Mouse (Mus musculus): ENCODE data around the gene Doc2b. TPM values are rescaled to one million over a fixed set of nuclear protein-coding genes. Genes with fewer than 3 reads are reported as not detected.

The Doc2b gene
- total RNA-seq, 2 experiments from 2014 or later, result not detected

GRCm38 (mm10) chr11:75794602-75795320, 1.1 kb downstream of the Doc2b start:
- no peak for ATAC-seq (replicated peaks; ENCODE audit: low FRiP score, poor library complexity, severe bottlenecking)

- ATAC-seq (replicated peaks; ENCODE audit: low FRiP score, poor library complexity, severe bottlenecking), result no peak
Observed at GRCm38 (mm10) chr11:75793351-75793750, 2.5 kb downstream of the Doc2b start.

GRCm38 (mm10) chr11:75792535-75792934, 3.3 kb downstream of the Doc2b start:
- no peak for ATAC-seq (replicated peaks; ENCODE audit: low FRiP score, poor library complexity, severe bottlenecking)

- no peak for ATAC-seq (replicated peaks; ENCODE audit: low FRiP score, poor library complexity, severe bottlenecking)
Observed at GRCm38 (mm10) chr11:75785897-75786296, 10.0 kb downstream of the Doc2b start.

- no peak for ATAC-seq (replicated peaks; ENCODE audit: low FRiP score, poor library complexity, severe bottlenecking)
Observed at GRCm38 (mm10) chr11:75783799-75784198, 12.1 kb downstream of the Doc2b start.

- no peak for ATAC-seq (replicated peaks; ENCODE audit: low FRiP score, poor library complexity, severe bottlenecking)
Observed at GRCm38 (mm10) chr11:75781919-75782318, 13.9 kb downstream of the Doc2b start.

GRCm38 (mm10) chr11:75775919-75776318, 19.9 kb downstream of the Doc2b start:
- ATAC-seq (replicated peaks; ENCODE audit: low FRiP score, poor library complexity, severe bottlenecking), result no peak

- ATAC-seq (replicated peaks; ENCODE audit: low FRiP score, poor library complexity, severe bottlenecking), result no peak
Observed at GRCm38 (mm10) chr11:75772562-75772961, 23.3 kb downstream of the Doc2b start.

GRCm38 (mm10) chr11:75769206-75769605, 26.6 kb downstream of the Doc2b start:
- ATAC-seq (replicated peaks; ENCODE audit: low FRiP score, poor library complexity, severe bottlenecking), result peak; percentile 95

GRCm38 (mm10) chr11:75768091-75768989, 27.5 kb downstream of the Doc2b start:
- ATAC-seq (replicated peaks; ENCODE audit: low FRiP score, poor library complexity, severe bottlenecking), result no peak

GRCm38 (mm10) chr11:75767014-75767413, 28.8 kb downstream of the Doc2b start:
- no peak for ATAC-seq (replicated peaks; ENCODE audit: low FRiP score, poor library complexity, severe bottlenecking)

GRCm38 (mm10) chr11:75765161-75765560, 30.7 kb downstream of the Doc2b start:
- ATAC-seq (replicated peaks; ENCODE audit: low FRiP score, poor library complexity, severe bottlenecking), result no peak

- ATAC-seq (replicated peaks; ENCODE audit: low FRiP score, poor library complexity, severe bottlenecking), result no peak
Observed at GRCm38 (mm10) chr11:75764521-75765023, 31.3 kb downstream of the Doc2b start.

GRCm38 (mm10) chr11:75762708-75763107, 33.1 kb downstream of the Doc2b start:
- ATAC-seq (replicated peaks; ENCODE audit: low FRiP score, poor library complexity, severe bottlenecking), result no peak

- no peak for ATAC-seq (replicated peaks; ENCODE audit: low FRiP score, poor library complexity, severe bottlenecking)
Observed at GRCm38 (mm10) chr11:75760785-75761184, 35.1 kb downstream of the Doc2b start.

- no peak for ATAC-seq (replicated peaks; ENCODE audit: low FRiP score, poor library complexity, severe bottlenecking)
Observed at GRCm38 (mm10) chr11:75758553-75758952, 37.3 kb downstream of the Doc2b start.

GRCm38 (mm10) chr11:75756687-75757086, 39.2 kb downstream of the Doc2b start:
- no peak for ATAC-seq (replicated peaks; ENCODE audit: low FRiP score, poor library complexity, severe bottlenecking)

GRCm38 (mm10) chr11:75751082-75751481, 44.8 kb downstream of the Doc2b start:
- no peak for ATAC-seq (replicated peaks; ENCODE audit: low FRiP score, poor library complexity, severe bottlenecking)

- ATAC-seq (replicated peaks; ENCODE audit: low FRiP score, poor library complexity, severe bottlenecking), result no peak
Observed at GRCm38 (mm10) chr11:75750537-75750936, 45.3 kb downstream of the Doc2b start.

GRCm38 (mm10) chr11:75744761-75745160, 51.1 kb downstream of the Doc2b start:
- ATAC-seq (replicated peaks; ENCODE audit: low FRiP score, poor library complexity, severe bottlenecking), result no peak

GRCm38 (mm10) chr11:75741615-75742014, 54.2 kb downstream of the Doc2b start:
- no peak for ATAC-seq (replicated peaks; ENCODE audit: low FRiP score, poor library complexity, severe bottlenecking)
